Mouse (Mus musculus) lung, postnatal 14 days (tissue): ENCODE measurements around the gene Plcb4.
"Not testable (repeated sequence)": the region's sequence is repeated elsewhere in the genome, so short reads cannot be mapped to it uniquely, and the experiment has no call there.

Source experiments
- DNase-seq: peaks from one replicate; pipeline ENCODE4 v3.0.0; 2021

Plcb4 gene

DNA sequence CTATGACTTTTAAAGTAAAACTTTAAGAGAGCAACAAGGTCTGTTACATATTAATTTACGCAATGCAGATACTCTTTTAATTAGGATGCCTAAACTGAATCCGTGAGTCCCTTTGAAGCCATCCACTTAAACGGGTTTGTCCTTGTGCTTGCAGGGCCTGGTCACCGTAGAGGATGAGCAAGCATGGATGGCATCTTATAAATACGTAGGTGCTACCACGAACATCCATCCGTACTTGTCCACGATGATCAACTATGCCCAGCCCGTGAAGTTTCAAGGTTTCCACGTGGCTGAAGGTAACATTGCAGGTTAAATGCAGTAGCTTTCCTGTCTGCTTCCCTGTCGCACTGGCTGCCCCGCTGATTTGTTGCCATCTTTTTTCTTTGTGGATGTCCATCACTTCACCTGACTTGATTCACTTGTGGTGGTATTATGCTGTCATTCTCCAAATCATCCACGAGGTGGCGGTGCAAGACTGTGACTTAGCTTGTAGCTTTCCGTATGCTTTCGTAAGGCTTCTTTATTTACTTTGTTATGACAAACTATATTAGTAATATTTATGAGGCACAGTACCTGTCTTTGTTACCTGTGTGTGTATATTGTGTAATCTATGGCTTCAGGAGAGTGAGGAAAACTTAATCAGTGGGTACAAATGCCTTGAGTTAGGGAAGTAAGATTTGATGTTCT is 308.2 kb downstream of the Plcb4 start:
- peak; percentile 56 for DNase-seq

DNA sequence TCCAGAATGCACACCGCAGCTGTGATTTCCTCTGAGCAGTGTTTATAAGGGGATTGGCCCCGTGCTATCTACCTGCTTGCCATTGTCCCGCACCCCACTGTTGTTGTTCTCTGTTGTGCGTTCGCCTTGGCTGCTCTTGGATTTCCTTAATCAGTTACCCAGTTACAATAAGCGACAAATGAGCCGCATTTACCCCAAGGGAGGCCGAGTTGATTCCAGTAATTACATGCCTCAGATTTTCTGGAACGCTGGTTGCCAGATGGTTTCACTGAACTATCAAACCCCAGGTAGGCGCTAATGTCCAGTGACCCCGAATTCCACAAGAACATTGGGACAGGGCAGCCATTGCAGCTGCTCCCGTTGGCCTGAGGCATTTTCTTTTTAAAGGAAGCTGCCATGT is 309.3 kb downstream of the Plcb4 start:
- no peak for DNase-seq

DNA sequence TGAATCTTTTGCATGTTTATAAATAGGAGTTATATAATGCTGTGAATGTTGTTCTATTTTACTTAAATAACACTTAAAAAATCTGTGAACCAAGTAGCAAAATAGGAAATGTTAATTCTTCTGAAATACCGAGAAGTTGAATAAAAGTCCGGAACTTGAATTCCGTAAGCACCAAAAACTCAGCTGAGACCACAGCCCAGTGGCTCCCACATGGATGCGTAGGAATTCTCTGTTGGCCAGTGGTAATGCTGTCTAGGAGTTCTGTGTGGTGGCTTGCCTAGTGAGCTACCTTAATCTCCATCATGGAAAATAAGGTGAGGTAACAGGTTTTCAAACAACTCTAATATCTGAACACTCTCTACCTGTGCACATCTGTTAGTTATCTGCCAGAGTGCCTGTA is 312.1 kb downstream of the Plcb4 start:
- no peak for DNase-seq

DNA sequence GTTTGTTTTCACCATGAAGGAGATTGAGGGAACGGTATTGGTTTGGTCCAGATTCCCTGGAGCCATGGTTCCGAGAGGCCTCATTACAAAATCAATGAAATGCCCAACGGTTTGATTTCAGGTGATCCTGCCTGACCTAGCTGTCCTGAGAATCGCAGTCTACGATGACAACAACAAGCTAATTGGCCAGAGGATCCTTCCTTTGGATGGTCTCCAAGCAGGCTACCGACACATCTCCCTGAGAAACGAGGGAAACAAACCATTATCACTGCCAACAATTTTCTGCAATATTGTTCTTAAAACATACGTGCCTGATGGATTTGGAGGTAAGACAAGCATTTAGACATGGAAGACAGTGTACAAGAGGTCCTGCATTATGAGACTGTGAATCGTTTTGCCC is 317.2 kb downstream of the Plcb4 start:
- DNase-seq: no peak

DNA sequence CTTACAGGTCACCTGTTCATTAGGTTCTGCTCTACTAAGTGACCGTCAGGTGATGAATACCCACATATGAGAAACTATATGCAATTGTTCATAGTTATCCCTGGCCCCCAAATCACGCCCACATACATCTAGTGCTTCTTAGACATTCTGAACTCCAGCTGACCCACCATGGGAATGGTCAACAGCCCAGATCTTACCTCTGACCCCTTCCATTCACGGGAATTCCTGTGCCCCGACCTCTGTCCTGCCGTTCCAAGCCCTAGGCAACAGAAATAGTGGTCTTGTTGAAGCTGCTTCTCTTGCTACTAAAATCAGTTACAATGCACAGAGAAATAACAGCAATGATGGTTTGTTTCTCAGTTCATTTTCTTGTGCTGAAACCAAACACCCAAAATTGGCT is 320.0 kb downstream of the Plcb4 start:
- no peak for DNase-seq

DNA sequence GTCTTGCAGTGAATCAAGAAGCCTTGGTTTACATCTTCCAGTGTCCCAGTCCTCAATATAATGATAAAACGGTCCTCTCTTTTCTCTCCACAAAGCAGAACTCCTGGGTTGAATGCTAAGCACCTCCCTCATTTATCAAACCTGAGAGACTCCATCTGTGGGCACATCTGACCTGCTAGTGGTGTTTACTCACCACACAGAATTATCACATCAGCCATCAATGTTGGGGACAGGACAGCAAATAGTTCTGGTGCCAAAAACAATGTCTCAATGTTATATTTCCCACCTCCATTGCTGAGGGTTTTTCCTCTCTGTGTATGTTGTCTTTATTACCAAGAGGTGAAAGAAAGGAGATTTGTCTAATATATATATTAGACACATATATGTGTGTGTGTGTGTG is 321.6 kb downstream of the Plcb4 start:
- no peak for DNase-seq

DNA sequence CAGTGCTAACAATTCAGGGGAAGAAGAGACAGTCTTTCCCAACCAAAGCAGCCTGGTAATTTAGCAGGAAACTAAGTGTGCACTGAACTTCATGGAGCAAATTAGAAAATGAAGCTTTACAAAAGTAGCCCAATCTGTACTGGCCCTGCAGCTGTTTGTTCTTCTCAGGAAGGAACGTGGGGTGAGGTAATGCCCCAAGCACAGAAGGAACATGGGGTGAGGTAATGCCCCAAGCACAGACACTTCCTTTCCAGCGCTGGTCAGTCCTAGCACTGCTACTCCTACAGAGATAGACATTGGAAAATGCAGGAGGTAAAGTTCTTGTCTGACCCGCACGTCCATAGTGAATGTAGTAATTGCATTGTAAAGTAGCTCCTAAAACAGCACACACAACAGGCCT is 325.2 kb downstream of the Plcb4 start:
- no peak for DNase-seq

DNA sequence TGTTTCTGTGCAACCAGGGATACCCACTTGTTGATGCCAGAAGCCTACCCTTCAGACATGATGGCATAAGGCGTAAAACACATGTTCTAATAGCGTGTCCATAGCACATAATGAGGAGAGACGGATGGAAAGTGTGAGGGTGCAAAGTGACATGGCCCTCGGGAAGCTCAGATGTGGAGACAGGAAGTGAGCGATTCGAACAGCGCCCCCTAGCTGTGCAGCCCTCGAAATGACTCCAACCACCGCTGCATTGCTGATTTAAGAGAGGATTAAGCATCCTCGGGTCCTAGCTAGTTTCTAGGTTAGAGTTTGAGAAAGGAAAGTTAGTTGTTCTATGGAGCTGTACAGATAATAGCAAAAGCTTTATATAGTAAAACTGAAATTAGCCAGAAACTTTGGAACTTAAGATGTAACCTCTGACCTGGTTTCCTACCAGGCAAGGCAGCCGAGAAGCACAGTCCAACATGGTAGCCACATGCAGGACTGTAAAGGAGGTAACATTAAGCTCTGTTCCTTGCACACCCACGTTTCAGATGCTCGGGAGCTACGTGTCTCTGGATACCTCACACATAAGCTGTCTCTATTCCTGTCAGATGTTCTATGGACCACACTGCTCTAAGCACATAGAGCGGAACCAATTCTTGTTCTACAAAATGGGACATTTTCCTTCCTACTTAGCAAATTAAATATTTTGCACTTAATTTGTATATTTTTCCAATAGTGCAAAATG is 326.9 kb downstream of the Plcb4 start:
- DNase-seq: no peak

DNA sequence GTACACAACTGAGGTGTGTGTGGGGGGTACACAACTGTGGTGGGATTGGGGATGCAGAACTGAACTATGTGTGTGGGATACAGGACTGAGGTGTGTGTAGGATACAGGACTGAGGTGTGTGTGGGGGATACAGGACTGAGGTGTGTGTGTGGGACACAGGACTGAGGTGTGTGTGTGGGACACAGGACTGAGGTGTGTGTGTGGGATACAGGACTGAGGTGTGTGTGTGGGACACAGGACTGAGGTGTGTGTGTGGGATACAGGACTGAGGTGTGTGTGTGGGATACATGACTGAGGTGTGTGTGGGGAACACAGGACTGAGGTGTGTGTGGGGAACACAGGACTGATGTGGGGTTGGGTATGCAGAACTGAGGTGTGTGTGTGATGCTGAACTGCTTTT is 329.7 kb downstream of the Plcb4 start:
- DNase-seq: not testable (repeated sequence)

DNA sequence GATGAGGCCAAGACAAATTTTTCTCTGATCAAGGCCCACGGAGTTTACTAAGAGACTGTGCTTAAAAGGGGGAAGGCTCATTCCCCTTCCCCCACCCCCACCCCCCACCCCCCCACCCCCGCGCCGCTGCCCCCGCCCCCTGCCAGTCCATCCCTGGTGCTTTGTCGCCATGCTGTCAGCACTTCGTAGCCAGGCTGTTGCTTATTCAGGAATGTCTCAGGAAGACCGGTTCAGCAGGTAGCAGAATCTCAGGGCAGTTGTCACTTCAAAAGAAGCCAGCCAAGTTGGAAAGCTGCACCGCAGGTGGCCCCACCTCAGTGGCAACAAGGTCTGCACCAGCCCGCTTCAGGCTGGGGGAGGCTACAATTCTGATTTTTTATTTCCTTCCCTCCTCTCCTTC is 331.9 kb downstream of the Plcb4 start:
- DNase-seq: not testable (repeated sequence)

DNA sequence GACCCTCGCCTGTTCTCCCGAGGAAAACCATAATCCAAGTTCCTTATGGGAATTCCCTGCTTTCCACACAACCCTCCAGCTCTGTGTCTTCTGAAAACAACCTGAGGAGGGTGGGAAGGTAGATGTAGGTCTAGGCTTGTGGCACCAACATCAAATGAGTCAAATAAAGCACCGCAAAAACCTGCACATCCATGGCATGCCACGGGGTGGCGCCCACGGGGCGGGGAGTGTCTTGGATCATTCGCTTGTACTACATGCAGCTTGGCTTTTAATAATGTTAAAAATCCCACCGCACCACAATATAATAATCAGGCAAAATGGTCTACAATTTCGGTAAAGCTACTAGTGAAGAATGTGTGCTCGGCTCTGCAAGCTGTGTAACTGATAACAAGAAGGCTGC is 334.5 kb downstream of the Plcb4 start:
- DNase-seq: no peak

DNA sequence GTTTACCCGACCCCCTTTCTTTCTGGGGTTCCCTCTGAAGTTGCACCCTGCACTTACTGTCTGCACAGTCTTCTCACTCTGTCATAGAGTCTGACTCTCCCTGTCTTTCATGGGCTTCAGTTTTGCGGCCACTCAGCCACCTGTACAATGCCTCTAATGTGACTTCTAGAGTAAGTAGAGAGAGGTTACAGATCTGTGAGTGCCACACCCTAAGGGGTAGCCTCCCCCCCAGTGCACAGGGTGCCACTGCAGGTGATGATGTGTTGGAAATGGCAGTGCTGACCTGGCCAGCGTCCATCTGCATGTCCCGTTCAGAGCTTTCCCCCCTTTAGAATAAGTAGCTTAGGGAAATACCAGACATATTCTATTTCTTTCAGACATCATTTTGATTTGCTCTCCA is 336.4 kb downstream of the Plcb4 start:
- DNase-seq: no peak

DNA sequence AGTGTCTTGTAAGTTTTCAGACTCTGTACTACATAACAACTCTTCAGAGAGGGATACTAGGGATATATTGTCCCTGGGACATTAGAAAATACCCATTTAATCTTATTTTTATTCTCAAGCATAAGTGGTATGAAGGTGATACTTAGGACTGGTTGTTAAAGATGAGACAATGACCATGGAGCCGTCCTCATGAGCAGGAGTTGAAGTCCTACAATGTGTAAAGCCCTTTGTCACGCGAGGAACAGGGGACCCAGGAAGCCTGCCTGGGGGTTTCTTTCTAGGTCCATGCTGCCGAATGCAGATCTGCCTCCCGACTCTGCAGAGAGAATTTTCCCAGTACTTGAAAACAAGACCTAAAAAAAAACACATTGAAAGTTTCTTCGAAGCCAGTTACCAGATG is 338.1 kb downstream of the Plcb4 start:
- DNase-seq: no peak

DNA sequence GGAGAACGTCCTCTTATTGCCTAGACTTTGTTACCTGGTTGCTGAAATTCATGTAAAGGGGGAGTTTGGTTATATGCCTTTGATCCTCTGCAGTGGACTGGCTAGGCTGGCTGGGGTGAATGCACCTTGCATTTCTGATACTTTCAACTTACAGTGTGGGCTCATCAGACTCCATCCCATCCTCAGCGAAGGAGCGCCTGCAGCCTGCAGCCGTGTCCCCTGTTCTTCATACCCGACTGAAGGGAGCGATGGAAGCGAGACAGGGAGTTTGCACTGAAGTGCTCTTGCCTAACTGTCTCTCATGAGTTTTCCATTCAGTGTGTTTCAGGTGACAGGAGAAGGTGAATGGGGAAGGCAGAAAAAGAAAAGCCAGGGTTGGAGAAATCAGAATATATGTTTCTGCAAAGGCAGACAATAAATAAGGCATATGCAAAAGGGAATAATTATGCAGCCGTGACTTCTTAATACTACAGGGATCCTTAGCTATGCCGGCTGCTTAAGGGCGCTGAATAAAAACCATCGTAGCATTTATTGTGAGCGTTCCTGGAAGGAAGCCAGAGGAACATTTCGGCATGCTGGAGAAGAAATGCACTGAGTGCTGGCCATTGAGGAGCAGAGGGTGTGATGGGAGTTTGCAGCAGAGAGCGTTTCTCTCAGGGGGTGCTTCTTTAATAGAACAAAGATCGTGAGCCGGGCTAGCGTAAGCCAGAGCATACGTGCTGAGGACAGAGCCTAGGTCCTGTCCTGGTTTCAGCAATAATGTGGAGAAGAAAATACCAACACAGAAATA is 338.7 kb downstream of the Plcb4 start:
- DNase-seq: no peak

DNA sequence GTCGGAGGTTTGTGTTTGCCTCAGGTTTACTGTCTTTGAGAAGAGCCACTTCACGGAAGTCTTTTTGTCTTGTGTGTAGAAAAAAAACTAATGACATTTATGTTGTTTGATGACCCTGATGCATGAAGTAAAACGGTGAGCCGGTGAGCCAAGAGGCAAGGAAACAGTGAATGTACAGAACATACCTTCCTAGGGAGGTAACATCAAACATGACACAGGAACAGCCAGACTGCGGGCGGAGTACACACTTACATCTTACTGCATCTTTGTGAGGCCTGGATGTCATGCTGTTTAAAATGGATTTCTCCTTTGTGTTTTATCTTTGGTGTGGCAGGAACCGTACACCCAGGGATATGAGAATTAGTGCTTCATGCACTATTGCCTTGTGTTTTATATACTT is 340.1 kb downstream of the Plcb4 start:
- no peak for DNase-seq

DNA sequence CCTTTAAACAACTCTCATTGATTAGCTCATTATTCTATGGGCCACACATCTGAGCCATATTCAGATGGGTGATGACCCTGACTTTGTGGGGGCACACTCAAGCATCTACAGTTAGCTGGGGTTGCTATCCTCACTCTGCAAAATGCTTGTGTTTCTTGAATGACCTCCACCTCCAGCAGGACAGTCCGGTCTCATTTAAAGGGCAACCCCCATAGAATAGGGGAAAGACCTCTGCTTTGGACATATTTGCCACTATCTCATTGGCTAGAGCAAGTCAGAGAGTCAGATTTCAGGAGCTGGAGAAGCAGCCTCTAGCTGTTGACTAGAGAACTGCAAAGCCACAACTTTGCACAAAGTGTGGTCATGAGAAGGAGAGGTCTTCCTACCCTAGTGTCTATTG is 340.6 kb downstream of the Plcb4 start:
- no peak for DNase-seq

DNA sequence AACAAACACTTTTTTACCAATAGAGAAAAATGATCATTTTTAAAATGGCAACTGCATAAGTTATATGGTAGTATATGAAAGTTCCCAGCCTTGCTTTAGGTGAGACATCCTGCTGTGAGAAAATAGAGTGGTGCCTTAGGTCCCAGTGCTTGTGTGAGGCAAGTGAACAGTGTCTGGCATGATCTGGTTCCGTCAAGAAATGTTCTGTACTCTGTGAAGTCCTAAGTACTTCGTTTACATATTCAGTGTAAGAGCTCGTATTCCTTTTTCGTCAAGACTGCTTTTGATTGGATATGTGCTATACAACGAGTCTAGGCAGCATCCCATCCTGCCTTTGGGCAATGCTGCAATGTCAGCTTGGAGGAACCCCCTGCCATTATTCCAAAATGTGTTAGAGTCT is 342.1 kb downstream of the Plcb4 start:
- DNase-seq: no peak

DNA sequence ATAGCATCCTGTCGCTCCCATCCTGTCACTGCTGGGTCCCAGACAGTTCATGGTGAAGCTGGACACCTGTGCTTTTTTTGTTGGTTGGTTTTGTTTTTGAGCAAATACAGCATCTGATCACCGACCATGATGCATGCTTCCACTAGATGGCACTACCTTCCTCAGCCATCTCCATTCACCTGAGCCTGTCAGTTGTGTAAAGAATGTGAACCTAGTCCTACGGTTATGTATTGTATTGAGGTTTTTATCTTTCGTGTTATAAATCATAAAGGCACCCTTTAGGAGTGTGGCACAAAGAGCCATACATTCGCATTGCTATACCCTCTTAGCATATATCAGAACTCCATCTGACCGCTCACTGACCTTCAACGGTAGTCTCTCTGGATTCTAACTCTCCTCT is 343.3 kb downstream of the Plcb4 start:
- DNase-seq: no peak

DNA sequence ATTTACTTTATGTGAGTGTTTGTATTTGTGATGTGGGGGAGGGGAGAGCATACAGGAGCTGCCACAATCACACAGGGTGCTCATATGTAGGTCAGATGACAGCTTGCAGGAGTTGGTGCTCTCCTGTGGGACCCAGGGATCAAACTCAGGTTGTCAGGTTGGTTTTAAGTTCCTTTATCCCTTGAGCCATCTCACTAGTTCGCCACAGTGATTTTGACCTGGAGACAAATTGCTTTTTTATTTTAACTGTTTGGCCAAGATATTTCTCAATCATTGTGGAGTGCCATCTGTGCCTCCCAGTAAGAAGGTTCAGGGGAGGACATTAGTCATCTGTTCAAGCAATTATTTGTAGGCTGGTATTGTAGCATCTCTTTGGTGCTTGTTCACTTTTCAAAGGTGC is 345.0 kb downstream of the Plcb4 start:
- no peak for DNase-seq

DNA sequence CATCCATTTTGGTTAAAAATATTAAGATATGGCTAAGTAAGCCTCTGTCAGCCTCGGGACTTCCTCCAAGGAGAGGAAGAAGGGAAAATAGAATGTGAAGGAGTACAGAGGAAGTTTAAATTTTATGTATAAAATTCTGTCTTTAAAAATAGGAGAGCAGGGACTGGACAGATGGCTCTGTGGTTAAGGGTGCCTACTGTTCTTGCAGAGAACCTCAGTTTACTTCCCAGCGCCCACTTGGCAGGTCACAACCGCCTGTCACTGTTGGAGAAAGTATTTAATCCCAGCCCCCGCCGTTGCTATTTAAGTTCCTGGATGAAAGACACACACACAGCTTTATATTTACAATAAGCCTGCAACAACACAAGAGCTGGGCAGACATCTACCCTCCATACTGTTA is 347.5 kb downstream of the Plcb4 start:
- DNase-seq: no peak

DNA sequence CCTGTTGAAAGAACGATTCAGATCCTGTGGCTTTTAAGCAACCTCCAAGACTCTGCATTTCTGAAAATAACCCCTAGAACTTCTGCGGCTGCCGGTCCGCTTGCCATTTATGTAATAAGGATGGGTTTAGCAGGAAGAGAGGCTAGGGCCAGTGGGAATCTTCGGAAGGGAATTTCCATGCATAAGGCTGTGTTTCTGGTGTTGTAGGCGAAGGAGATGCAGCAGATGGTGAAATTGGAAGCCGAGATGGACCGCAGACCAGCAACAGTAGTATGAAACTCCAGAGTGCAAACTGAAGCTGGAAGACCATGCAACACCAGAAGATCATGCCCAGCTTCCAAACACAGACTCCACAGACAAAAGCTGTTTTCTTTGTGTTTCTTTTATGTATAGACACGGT is 353.9 kb downstream of the Plcb4 start:
- DNase-seq: no peak

DNA sequence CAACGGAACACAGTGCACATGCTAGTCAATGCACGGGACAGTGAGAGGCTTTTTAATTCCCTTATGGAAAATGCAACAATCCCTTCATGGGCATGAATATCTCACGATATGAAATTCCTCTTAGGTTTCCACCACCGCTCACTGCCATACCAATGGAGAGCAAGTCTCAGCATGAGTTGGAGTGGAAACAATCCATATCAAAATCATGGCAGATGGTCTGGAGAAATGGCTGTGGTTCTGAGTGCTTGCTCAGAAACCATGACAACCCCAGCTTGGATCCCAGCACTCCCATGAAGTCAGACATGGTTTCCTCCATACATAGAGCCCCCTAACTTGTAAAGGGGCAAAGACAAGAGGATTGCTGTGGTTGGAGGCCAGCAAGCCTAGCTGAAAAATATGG is 389.7 kb downstream of the Plcb4 start:
- DNase-seq: no peak

DNA sequence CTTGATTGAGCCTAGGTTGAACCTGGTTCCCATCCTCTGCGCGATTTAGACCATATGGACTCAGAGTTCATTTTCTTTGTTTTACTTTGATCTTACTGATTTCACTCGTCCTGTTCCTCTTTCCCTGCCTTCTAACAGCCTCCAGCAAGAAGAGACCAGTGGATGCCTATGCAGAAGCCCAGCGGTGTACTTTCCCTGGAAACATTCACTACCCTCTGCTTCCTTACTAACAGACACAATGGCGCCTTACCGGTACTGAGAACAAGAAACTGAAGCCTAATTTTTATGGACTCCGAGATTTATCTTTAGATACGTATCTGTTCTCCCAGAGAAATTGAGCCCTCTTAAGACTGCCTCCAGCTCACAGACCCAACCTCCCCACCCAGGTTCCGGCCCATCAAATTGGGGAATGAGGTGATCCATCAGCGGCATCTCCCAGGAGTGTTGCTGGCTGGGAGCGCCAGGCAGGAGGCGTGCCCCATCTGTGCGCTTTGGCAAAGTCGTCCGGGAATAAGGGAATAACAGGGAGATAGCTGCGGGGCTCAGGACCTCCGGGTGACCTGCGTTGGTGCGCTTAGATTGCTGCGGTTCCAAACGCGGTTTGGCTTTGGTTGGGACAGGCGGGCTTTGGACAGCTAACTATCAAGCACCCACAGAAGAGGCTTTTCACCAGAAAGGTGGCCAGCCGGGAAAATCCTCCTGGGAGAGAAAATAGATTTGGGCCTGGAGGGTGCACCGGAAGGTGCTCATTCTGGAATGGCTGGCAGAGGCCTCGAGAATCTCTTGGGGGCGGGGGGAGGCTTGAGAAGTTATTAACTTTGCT is 392.2 kb downstream of the Plcb4 start:
- no peak for DNase-seq
